ENCODE assay signal across 8 mouse cellular contexts in the genomic region with DNA sequence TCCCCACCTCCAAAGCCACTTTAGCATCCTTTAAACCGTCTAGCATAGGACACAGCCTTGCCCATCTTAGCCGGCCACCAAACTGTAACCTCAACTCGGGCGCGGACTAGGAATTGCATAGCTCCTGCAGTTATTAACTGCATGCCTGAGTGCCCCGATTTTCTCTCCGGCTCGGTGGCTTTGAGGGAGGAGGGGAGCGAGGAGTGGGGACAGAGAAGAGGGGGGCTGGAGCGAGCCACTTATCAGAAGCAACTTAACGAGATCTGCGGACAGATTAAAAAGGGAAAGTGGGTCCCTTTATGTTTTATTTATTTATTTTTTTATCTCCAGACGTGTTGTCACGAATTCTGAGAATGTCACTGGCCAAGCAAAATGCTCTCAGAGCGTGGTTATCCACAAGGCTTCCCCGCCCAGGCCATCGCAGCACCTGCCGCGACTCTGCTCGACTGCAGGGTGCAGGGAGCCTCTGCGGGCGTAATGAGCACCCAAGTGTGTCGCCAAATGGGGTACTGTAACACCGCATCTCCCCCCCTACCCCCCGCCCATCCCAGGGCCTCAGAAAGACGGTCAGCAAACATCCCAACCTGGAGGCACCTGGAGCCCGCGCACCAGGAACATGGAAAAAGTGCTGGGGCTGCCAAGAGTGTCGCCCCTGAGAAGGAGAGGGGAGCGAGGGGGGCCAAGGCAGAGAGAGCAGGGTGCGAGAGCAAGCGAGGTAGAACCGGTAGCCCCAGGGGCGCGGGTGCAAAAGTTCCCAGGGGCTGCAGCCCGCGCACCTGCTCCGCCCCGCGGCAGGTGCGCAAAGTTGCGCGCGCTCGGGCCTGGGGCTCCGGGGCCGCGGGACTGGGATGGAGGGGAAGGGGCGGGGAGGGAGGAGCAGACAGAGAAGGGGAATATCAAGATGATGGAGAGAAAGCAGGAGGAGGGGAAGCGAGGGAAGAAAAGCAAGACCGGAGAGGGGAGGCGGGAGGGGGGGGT. TPM values are rescaled to one million over a fixed set of nuclear protein-coding genes. Genes with fewer than 3 reads are reported as not detected.
DNase-seq lines count a peak whose midpoint lies in the region; ATAC-seq and TF ChIP-seq lines count a peak whose summit lies in the region.

No protein-coding gene starts in this region.

- peak overlapping the region; percentile 81; the same call in 1 of the 2 replicates for H3K27ac ChIP-seq in kidney, postnatal 0 days
- no peak overlapping the region; the same call in 1 of the 2 replicates for H3K27ac ChIP-seq in cerebellum, adult 2 months (ENCODE audit: insufficient read depth, low read length)
- peak overlapping the region; percentile 92 for H3K27ac ChIP-seq in forebrain, embryonic 15.5 days (replicated peaks)
- no peak overlapping the region for H3K27ac ChIP-seq in liver, embryonic 16.5 days (ENCODE audit: low read length)

- peak overlapping the region; percentile 87 for H3K4me3 ChIP-seq in kidney, postnatal 0 days (replicated peaks; ENCODE audit: low read depth, low read length)
- H3K4me3 ChIP-seq in cerebellum, adult 2 months (replicated peaks; ENCODE audit: insufficient read depth, low read depth, low read length): peak overlapping the region; percentile 88
- peak overlapping the region; percentile 71 for H3K4me3 ChIP-seq in forebrain, embryonic 15.5 days
- peak overlapping the region; percentile 65 for H3K4me3 ChIP-seq in liver, embryonic 16.5 days (ENCODE audit: low read depth, low read length)

- no peak for TF ChIP-seq CTCF in kidney, postnatal 0 days (IDR thresholded peaks at IDR 0.05; ENCODE audit: low read depth)
- no peak for TF ChIP-seq CTCF in cerebellum, adult 2 months (IDR thresholded peaks at IDR 0.05; ENCODE audit: borderline replicate concordance, insufficient read depth, low read depth, low read length)

- DNase-seq in kidney, postnatal 0 days (ENCODE audit: low spot score): peak; percentile 34
- no peak for DNase-seq in kidney, adult 18-20 months
- DNase-seq in cerebellum, adult 2 months: peak; percentile 43 to 55
- no peak for DNase-seq in frontal cortex, postnatal 10 days (ENCODE audit: low spot score in 2 of 2)

- under 1% methylated on average over 51 of the region's 52 CpGs for WGBS in kidney, postnatal 0 days
- 1% methylated on average over 52 of the region's 52 CpGs for WGBS in cerebellum, adult 2 months
- under 1% methylated on average over 51 of the region's 52 CpGs for WGBS in forebrain, embryonic 15.5 days
- WGBS in liver, embryonic 16.5 days (ENCODE audit: insufficient replicate concordance): 2% methylated on average over 52 of the region's 52 CpGs

- peak; percentile 30; the same call in 1 of the 2 replicates for ATAC-seq in kidney, postnatal 0 days (replicated peaks; ENCODE audit: low FRiP score, low read depth)
- peak; percentile 45 for ATAC-seq in forebrain, embryonic 15.5 days (replicated peaks)
- ATAC-seq in liver, embryonic 16.5 days (ENCODE audit: low read depth): no peak
- ATAC-seq in megakaryocyte-erythroid progenitor cell, adult 5-6 weeks (replicated peaks; ENCODE audit: low FRiP score, low TSS enrichment, poor library complexity, severe bottlenecking): no peak
- ATAC-seq in erythroid progenitor cell, adult 5-6 weeks (replicated peaks; ENCODE audit: low FRiP score, poor library complexity, severe bottlenecking): no peak

- peak overlapping the region; percentile 59 for H3K4me2 ChIP-seq in kidney, postnatal 0 days (ENCODE audit: low read length)
- H3K4me2 ChIP-seq in forebrain, embryonic 15.5 days (replicated peaks): peak overlapping the region; percentile 57
- H3K4me2 ChIP-seq in liver, embryonic 16.5 days (ENCODE audit: low read depth, low read length): peak overlapping the region; percentile 59

- TF ChIP-seq POLR2A in cerebellum, adult 2 months (IDR thresholded peaks at IDR 0.05; ENCODE audit: borderline replicate concordance, insufficient read depth, low read length): no peak

- no peaks in the 10 kb centered on the region for H3K9me3 ChIP-seq in kidney, postnatal 0 days (replicated peaks; ENCODE audit: low read length)
- H3K9me3 ChIP-seq in forebrain, embryonic 15.5 days: no peaks in the 10 kb centered on the region
- no peaks in the 10 kb centered on the region for H3K9me3 ChIP-seq in liver, embryonic 16.5 days (replicated peaks; ENCODE audit: control insufficient read depth, low read length)

- H3K9ac ChIP-seq in kidney, postnatal 0 days (ENCODE audit: low read depth, low read length): peak overlapping the region; percentile 80
- peak overlapping the region; percentile 65 for H3K9ac ChIP-seq in forebrain, embryonic 15.5 days (replicated peaks)
- H3K9ac ChIP-seq in liver, embryonic 16.5 days (ENCODE audit: low read depth, low read length): no peak overlapping the region

- H3K4me1 ChIP-seq in kidney, postnatal 0 days (replicated peaks; ENCODE audit: insufficient read depth, low read length): peaks cover 3% of the 10 kb centered on the region; the same call in 1 of the 2 replicates
- peaks cover 6% of the 10 kb centered on the region for H3K4me1 ChIP-seq in cerebellum, adult 2 months (ENCODE audit: control insufficient read depth, insufficient read depth, low read length)
- H3K4me1 ChIP-seq in forebrain, embryonic 15.5 days: peaks cover 61% of the 10 kb centered on the region
- peaks cover 2% of the 10 kb centered on the region; the same call in 1 of the 2 replicates for H3K4me1 ChIP-seq in liver, embryonic 16.5 days (ENCODE audit: control insufficient read depth, low read depth, low read length)

- H3K36me3 ChIP-seq in kidney, postnatal 0 days (ENCODE audit: insufficient read depth, low read length): no peaks in the 10 kb centered on the region
- H3K36me3 ChIP-seq in forebrain, embryonic 15.5 days: no peaks in the 10 kb centered on the region
- H3K36me3 ChIP-seq in liver, embryonic 16.5 days (ENCODE audit: control insufficient read depth, insufficient read depth): no peaks in the 10 kb centered on the region

- H3K27me3 ChIP-seq in kidney, postnatal 0 days (ENCODE audit: insufficient read depth, low read length): no peaks in the 10 kb centered on the region
- H3K27me3 ChIP-seq in cerebellum, adult 2 months (ENCODE audit: control insufficient read depth, insufficient read depth, low read length): no peaks in the 10 kb centered on the region
- H3K27me3 ChIP-seq in forebrain, embryonic 15.5 days: no peaks in the 10 kb centered on the region
- H3K27me3 ChIP-seq in liver, embryonic 16.5 days (ENCODE audit: control insufficient read depth, insufficient read depth, low read depth, low read length): peaks cover 55% of the 10 kb centered on the region

RNA-seq across cellular contexts. Expression of a gene that starts 0.9 kb away (rescaled TPM):
- 5.1 and 5.9 TPM in 2 replicates for polyA plus RNA-seq in kidney, postnatal 0 days (2015; fragmentation: Nextera tagmentation; extraction: Ambion mirVana)
- 31.9 and 36.7 TPM in 2 replicates for polyA plus RNA-seq in cerebellum, adult 2 months (2012; rRNA removed)
- 32.3 and 33.7 TPM in 2 replicates for polyA plus RNA-seq in forebrain, embryonic 15.5 days (2015; fragmentation: Nextera tagmentation; extraction: Ambion mirVana)
- polyA plus RNA-seq in liver, embryonic 16.5 days (2015; fragmentation: Nextera tagmentation; extraction: Ambion mirVana): 1.4 and 3.1 TPM in 2 replicates
- total RNA-seq in megakaryocyte-erythroid progenitor cell, adult 5-6 weeks (2014; fragmentation: Nextera tagmentation): not detected in 2 replicates
- not detected in 2 replicates for total RNA-seq in megakaryocyte-erythroid progenitor cell, adult 5-6 weeks (2017)
- not detected in 2 replicates for total RNA-seq in erythroid progenitor cell, adult 5-6 weeks (2015; ENCODE audit: low replicate concordance)
- not detected in 2 replicates for total RNA-seq in erythroid progenitor cell, adult 5-6 weeks (2017; ENCODE audit: low replicate concordance)

RNA-seq across cellular contexts. Expression of a gene that starts 51.8 kb away (rescaled TPM):
- polyA plus RNA-seq in kidney, postnatal 0 days (2015; fragmentation: Nextera tagmentation; extraction: Ambion mirVana): 0.80 and 1.4 TPM in 2 replicates
- polyA plus RNA-seq in cerebellum, adult 2 months (2012; rRNA removed): 0.92 and 1.6 TPM in 2 replicates
- 0.28 and 3.6 TPM in 2 replicates for polyA plus RNA-seq in forebrain, embryonic 15.5 days (2015; fragmentation: Nextera tagmentation; extraction: Ambion mirVana)
- 1.9 and 2.3 TPM in 2 replicates for polyA plus RNA-seq in liver, embryonic 16.5 days (2015; fragmentation: Nextera tagmentation; extraction: Ambion mirVana)
- total RNA-seq in megakaryocyte-erythroid progenitor cell, adult 5-6 weeks (2014; fragmentation: Nextera tagmentation): not detected in 2 replicates
- total RNA-seq in megakaryocyte-erythroid progenitor cell, adult 5-6 weeks (2017): not detected in 2 replicates
- total RNA-seq in erythroid progenitor cell, adult 5-6 weeks (2015; ENCODE audit: low replicate concordance): not detected in 2 replicates
- 8.2 TPM in 1 of 2 replicates, not detected in the other for total RNA-seq in erythroid progenitor cell, adult 5-6 weeks (2017; ENCODE audit: low replicate concordance)

Comparison
In these comparisons a context has a peak if more than half of its experiments do, and no peak if none do; other contexts are left out.
1. DNase-seq: peak in kidney, postnatal 0 days (single experiment) and cerebellum, adult 2 months (2 of 2); none in kidney, adult 18-20 months (single experiment) and frontal cortex, postnatal 10 days (0 of 2).
2. ATAC-seq: peak in kidney, postnatal 0 days (single experiment) and forebrain, embryonic 15.5 days (single experiment); none in liver, embryonic 16.5 days (single experiment), megakaryocyte-erythroid progenitor cell, adult 5-6 weeks (single experiment) and erythroid progenitor cell, adult 5-6 weeks (single experiment).
3. H3K27ac ChIP-seq: peak in kidney, postnatal 0 days (single experiment) and forebrain, embryonic 15.5 days (single experiment); none in cerebellum, adult 2 months (single experiment) and liver, embryonic 16.5 days (single experiment).
4. Peak in every context shown above with its lines, with median percentiles within 50 percentile points of each other: H3K4me2 ChIP-seq and H3K4me3 ChIP-seq.